Mouse (Mus musculus) small intestine, adult 2 months (tissue): ENCODE data around the gene Wdsub1. TPM values are rescaled to one million over a fixed set of nuclear protein-coding genes. Genes with fewer than 3 reads are reported as not detected.

Source experiments
- H3K27ac ChIP-seq: fragments of 200-500 bp; 2 replicates; pipeline ENCODE4 v1.5.1; 2012; ENCODE audit warnings: low read depth, low read length, control low read depth, inconsistent platforms; ENCODE audit not compliant: insufficient read depth
- H3K27me3 ChIP-seq: fragments of 200-500 bp; 2 replicates; pipeline ENCODE4 v1.6.1; 2012; ENCODE audit warnings: mild to moderate bottlenecking, moderate library complexity, low read length, inconsistent platforms; ENCODE audit not compliant: control insufficient read depth, insufficient read depth
- H3K36me3 ChIP-seq: fragments of 200-500 bp; 2 replicates; pipeline ENCODE4 v1.6.1; 2012; ENCODE audit warnings: mild to moderate bottlenecking, low read length, control low read depth, inconsistent platforms; ENCODE audit not compliant: control insufficient read depth, insufficient read depth
- H3K4me1 ChIP-seq: fragments of 200-500 bp; 2 replicates; pipeline ENCODE4 v1.6.1; 2012; ENCODE audit warnings: low read length, inconsistent platforms, mixed read lengths; ENCODE audit not compliant: control insufficient read depth, insufficient read depth, insufficient read length
- H3K4me3 ChIP-seq: fragments of 200-500 bp; 2 replicates; pipeline ENCODE4 v1.5.1; 2012; ENCODE audit warnings: low read depth, mild to moderate bottlenecking, control low read depth, inconsistent platforms, low read length, moderate library complexity
- CTCF ChIP-seq: fragments of 200-500 bp; IDR thresholded peaks from 2 replicates; pipeline ENCODE4 v1.5.1; 2012; ENCODE audit warnings: low read depth, mild to moderate bottlenecking, control low read depth, inconsistent platforms, low read length, moderate library complexity, mixed read lengths; ENCODE audit not compliant: insufficient replicate concordance, insufficient read length; ENCODE audit errors: extremely low read depth
- POLR2A ChIP-seq: fragments of 200-500 bp; IDR thresholded peaks from 2 replicates; pipeline ENCODE4 v1.6.1; 2012; ENCODE audit warnings: low read depth, mild to moderate bottlenecking, control low read depth, inconsistent platforms, low read length, moderate library complexity
- WGBS: fragments of 180-500 bp; shearing (Covaris S2); methylation state at CpG from one replicate; pipeline ENCODE4 v1.1.7; 2018; 5-methylcytosine and 5-hydroxymethylcytosine counted together
- polyA plus RNA-seq: library from polyadenylated mRNA; depleted of rRNA; stranded (reverse); fragments of >200 nt; gene quantifications from 2 replicates; pipeline ENCODE4 v1.2.3, GENCODE M21; 2012

Wdsub1 gene
- polyA plus RNA-seq, 1 experiment, result 30.4 TPM

DNA sequence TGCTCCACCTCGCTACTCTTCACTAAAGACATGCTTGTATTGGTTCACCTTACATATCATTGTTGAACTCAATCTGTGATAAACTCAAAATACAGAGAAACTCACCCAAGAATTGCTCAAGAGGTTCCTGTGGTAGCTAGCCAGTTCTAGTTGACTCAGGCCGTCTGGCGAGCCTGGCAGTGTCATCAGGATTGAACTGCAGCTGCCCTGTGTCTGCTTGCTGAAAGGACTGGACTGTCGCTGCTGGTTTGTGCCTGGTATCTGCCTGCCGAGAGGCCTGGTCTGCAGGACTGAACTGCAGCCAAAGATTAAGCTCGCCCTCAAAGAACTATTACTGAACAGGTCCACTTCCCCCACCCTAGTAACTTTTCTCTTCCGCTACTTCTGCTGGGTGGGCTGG is 14.0 kb upstream of the Wdsub1 start:
- 85% methylated on average over 7 of the region's 7 CpGs for WGBS
- no peak overlapping the region for H3K4me3 ChIP-seq
- TF ChIP-seq POLR2A (no peak), CTCF (no peak)
- peaks cover 26% of the 10 kb centered on the region for H3K36me3 ChIP-seq
- no peaks in the 10 kb centered on the region for H3K27me3 ChIP-seq
- H3K4me1 ChIP-seq, result no peaks in the 10 kb centered on the region
- no peak overlapping the region for H3K27ac ChIP-seq

DNA sequence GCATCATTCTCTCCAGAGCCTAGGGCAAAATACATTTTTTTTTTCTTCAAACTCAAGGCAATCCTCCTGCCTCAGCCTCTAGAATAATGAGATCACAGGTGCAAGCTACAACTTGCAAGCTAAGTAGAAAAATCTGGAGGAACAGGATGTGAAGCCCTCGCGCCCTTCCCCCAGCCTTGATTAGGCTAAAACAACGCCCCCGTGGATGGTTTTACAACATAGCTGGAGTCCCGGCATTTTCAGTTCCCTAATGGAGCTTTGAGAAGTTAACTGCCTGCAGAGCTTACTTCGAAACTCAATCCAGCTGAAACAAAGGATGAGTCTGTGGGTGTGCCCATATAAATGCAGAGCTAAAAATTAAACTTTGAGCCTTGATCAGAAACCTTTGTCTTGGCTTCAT is 7.3 kb upstream of the Wdsub1 start:
- H3K4me3 ChIP-seq, result no peak overlapping the region
- 64% methylated on average over 6 of the region's 6 CpGs for WGBS
- TF ChIP-seq POLR2A (no peak), CTCF (no peak)
- H3K4me1 ChIP-seq, result 0 out of 2 replicates have a peak, but pooled peaks cover 2% of the 10 kb centered on the region
- no peak overlapping the region for H3K27ac ChIP-seq
- 0 out of 2 replicates have a peak, but pooled peaks cover 3% of the 10 kb centered on the region for H3K36me3 ChIP-seq
- H3K27me3 ChIP-seq, result no peaks in the 10 kb centered on the region

DNA sequence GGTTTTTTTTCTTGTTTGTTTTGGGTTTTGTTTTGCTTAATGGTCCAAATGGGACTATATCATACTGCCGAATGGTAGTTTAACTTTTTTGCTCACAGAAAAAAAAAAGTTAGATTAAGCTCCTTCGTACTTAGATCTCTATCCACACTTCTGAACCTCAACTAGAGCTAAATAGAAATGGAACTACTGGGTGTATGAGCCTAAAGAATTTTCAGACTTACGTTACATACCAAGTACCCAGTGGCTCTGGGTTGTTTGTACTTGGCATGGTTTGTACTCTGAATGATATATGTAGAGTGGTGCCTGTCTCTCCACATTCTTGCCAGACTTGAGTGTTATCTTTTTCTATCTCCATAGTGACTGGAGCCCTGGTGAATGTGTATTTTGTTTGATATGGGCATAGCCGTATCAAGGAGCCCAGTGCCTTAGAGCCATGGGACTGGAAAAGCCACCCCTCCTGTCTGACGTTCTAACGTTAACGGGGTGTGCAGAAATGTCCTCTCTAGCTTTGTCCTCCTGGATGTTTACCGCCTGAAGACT is 421 bp upstream of the Wdsub1 start:
- 49% methylated on average over 8 of the region's 8 CpGs for WGBS

DNA sequence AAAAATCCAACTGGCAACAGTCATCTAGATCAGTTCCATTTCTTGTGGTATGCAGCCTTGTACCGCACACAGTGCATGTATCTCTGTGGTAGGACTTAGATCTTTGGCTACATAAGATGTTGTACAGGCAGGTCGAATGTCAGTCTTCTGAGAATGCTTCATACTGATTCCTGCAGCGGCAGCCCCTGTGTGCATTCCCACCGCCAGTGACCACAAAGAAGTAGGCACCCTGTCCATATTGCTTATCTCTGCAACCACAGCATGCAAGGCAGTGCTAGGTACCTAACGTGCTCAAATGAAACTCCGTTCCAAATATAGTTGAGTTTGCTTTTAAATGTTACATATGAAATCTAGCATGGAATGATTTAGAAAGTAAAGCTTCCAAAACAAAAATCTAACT is 987 bp downstream of the Wdsub1 start:
- no peaks in the 10 kb centered on the region for H3K36me3 ChIP-seq
- no peaks in the 10 kb centered on the region; the same call in 1 of the 2 replicates for H3K4me1 ChIP-seq
- no peak overlapping the region; the same call in 1 of the 2 replicates for H3K4me3 ChIP-seq
- no peak overlapping the region for H3K27ac ChIP-seq
- TF ChIP-seq CTCF, result no peak
- no peak for TF ChIP-seq POLR2A
- H3K27me3 ChIP-seq, result no peaks in the 10 kb centered on the region
- WGBS, result 59% methylated on average over 6 of the region's 6 CpGs

More for the DNA sequence above, 421 bp upstream of the Wdsub1 start:
- no peaks in the 10 kb centered on the region; the same call in 1 of the 2 replicates for H3K4me1 ChIP-seq
- no peaks in the 10 kb centered on the region for H3K36me3 ChIP-seq
- no peaks in the 10 kb centered on the region for H3K27me3 ChIP-seq
- no peak overlapping the region for H3K27ac ChIP-seq
- TF ChIP-seq CTCF, result no peak
- TF ChIP-seq POLR2A, result no peak
- peak overlapping the region; percentile 98 for H3K4me3 ChIP-seq

DNA sequence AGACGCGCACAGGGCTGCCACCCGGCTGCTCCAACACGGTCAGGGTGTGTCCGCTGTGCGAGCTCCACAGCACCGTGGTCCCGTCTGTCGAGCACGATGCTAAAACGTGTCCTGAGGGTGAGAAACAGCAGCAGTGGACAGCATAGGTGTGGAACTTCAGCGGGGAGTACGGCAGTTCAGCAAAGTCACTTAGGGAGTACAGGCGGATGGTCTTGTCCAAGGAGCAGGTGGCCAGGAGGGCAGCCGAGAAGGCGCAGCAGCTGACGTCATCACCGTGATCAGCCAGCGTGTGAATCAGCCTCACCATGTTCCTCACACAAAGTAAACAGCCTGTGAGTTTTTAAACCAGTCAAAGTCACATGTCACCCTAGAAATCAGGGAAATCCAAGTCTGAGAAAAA is 4.2 kb downstream of the Wdsub1 start:
- TF ChIP-seq POLR2A (no peak), CTCF (no peak)
- H3K27ac ChIP-seq, result no peak overlapping the region
- peak overlapping the region; percentile 59 for H3K4me3 ChIP-seq
- H3K36me3 ChIP-seq, result 0 out of 2 replicates have a peak, but pooled peaks cover 5% of the 10 kb centered on the region
- no peaks in the 10 kb centered on the region; the same call in 1 of the 2 replicates for H3K4me1 ChIP-seq
- WGBS, result 65% methylated on average over 19 of the region's 19 CpGs
- H3K27me3 ChIP-seq, result no peaks in the 10 kb centered on the region

DNA sequence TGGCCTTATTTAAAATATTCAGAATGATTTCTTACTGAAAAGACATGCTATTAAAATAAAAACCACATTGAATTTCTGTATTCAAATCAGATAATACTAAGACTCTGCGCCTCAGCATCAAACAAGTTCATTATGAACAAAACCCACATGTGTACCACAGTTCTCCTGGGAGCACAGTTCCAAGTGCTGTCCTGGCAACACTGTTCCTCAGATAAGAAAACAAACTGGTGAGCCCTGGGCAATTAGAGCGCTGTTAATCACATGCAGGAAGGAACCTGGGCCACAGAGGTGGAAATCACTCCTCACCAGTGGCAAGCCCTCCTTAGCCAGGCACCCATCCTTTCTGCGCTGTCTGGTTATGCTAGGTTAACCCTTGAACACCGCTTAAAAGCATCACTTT is 5.1 kb downstream of the Wdsub1 start:
- H3K27ac ChIP-seq, result no peak overlapping the region
- peaks cover 11% of the 10 kb centered on the region; the same call in 1 of the 2 replicates for H3K36me3 ChIP-seq
- TF ChIP-seq POLR2A (no peak), CTCF (no peak)
- H3K4me1 ChIP-seq, result no peaks in the 10 kb centered on the region; the same call in 1 of the 2 replicates
- no peaks in the 10 kb centered on the region for H3K27me3 ChIP-seq
- no peak overlapping the region for H3K4me3 ChIP-seq
- 85% methylated on average over 4 of the region's 4 CpGs for WGBS

DNA sequence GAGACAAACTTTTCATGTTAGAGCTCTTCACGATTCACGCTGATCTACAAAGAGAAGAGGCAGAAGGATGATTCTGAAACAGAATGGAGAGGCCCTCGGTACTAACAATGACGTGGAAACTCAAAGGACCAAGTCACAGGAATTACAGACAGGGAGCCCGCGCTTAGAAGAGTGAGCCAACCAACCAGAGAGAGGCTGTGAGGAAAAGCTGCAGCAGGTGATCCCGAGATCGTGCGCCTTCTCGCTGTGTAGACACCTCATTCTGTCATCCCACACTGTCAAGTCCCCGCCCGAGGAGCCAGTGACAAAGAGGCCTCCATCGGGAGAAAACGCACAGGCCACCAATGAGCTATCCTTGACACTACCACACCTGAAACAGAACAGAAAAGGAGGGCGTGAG is 5.9 kb downstream of the Wdsub1 start:
- Histone ChIP-seq H3K27ac (no peak overlapping the region), H3K4me3 (no peak overlapping the region), H3K36me3 (peaks cover 13% of the 10 kb centered on the region; the same call in 1 of the 2 replicates), H3K4me1 (no peaks in the 10 kb centered on the region; the same call in 1 of the 2 replicates), H3K27me3 (no peaks in the 10 kb centered on the region)
- no peak for TF ChIP-seq POLR2A
- TF ChIP-seq CTCF, result no peak
- 92% methylated on average over 15 of the region's 15 CpGs for WGBS
